Mouse (Mus musculus) left cerebral cortex, postnatal 4 days (tissue): ENCODE data around the gene Gm21518. TPM values are rescaled to one million over a fixed set of nuclear protein-coding genes. Genes with fewer than 3 reads are reported as not detected.
"Not testable (repeated sequence)": the region's sequence is repeated elsewhere in the genome, so short reads cannot be mapped to it uniquely, and the experiment has no call there.

ENCODE experiments used
- DNase-seq: peaks from one replicate; pipeline ENCODE4 v3.0.0-alpha.2; 2022
- intact Hi-C: fragments of 180-260 bp; cut with DNase I; formaldehyde crosslinking; loops from one replicate; pipeline ENCODE4 v1.15.1; 2025
- total RNA-seq, 2 experiments: library from RNA; stranded (reverse); gene quantifications; 2 replicates each; pipeline ENCODE4 v1.2.3; 2021

Gm21518 gene
- not detected for total RNA-seq

DNA sequence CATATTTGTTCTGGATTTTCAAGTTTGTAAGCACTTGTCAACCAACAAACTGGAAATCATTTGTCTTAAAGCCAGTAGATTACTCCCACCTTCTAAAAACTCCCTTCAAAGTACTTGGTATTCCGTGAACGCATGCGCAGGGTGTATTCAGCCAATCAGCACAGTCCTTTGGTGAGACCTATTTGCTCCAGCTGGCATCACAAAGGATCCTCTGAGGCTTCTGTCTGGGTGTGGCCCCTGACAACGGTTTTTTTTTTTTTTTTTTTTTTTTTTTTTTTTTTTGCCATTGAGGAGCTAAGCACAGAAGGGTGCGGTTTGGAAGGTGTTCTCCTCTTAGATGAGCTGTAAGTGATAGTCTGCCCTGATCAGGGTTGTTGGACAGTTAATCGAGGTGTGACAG lies at the start of gene Gm21518:
Gene Gm21518, plus strand, starts transcription at position 301 of the 400 bp plus-strand sequence.
- intact Hi-C loops, DNase-seq: not testable (repeated sequence)
